Mouse (Mus musculus): ENCODE results near the gene Ankrd33. TPM values are rescaled to one million over a fixed set of nuclear protein-coding genes. Genes with fewer than 3 reads are reported as not detected.

The Ankrd33 gene
- total and polyA plus RNA-seq, 3 experiments: not detected

DNA sequence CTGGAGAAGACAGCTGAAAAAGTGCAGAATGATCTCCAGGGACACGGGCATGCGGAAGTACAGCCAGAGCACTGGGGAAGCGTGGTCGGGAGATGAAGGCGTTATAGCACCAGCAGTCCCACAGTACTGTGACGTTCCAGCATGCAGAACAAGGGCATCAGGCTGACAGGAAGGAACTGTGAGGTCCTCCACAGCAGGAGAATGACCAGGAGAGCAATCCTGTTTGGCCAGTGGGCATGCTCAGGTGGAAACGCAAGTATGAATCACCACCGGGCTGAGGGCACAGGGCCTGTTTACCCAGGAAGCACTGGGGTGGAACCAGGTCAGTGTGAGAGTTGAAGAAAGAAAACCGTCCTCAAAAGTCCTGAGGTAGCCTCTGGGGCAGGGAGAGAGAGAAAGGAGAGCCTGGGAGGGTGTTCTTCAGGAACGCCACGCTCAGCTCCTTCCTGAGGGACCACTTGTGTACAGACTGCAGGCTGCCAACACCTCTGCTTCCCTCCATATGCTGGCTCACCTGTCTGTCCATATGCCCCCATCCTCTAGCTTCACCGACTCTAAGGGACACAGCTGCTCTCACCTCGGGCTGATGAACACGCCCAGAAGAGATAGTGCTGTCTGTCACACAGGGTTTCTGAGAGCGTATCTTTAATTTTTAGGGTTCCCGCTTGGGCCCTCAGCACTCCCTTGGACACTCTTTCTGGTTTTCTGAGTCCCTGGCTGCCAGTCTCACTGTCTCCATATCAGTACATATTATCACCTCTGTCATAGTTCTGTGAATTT, 50.3 kb downstream of the Ankrd33 start (continued):
- TF ChIP-seq NRF1 (IDR thresholded peaks at IDR 0.05; ENCODE audit: insufficient read depth, low read depth, low read length, poor library complexity, severe bottlenecking): no peak
- TF ChIP-seq CHD1 (IDR thresholded peaks at IDR 0.05; ENCODE audit: low read depth, low read length): peak; percentile 74; the same call in 1 of the 2 replicates
- peak; percentile 83 for TF ChIP-seq MAZ (IDR thresholded peaks at IDR 0.05; ENCODE audit: low read depth, low read length)
- TF ChIP-seq ELF1 (IDR thresholded peaks at IDR 0.05; ENCODE audit: low read depth, low read length): peak; percentile 73; the same call in 1 of the 2 replicates
- no peak for TF ChIP-seq ZNF384 (IDR thresholded peaks at IDR 0.05; ENCODE audit: low read depth, low read length)
- TF ChIP-seq ZC3H11A (IDR thresholded peaks at IDR 0.05; ENCODE audit: low read depth, low read length): no peak
- TF ChIP-seq MEF2A (IDR thresholded peaks at IDR 0.05; ENCODE audit: extremely low read depth, insufficient replicate concordance, low read depth, low read length, poor library complexity, severe bottlenecking): no peak
- no peak for TF ChIP-seq KAT2A (conservative IDR thresholded peaks at IDR 0.05; ENCODE audit: low read depth, low read length)
- TF ChIP-seq POLR2A (IDR thresholded peaks at IDR 0.05; ENCODE audit: control insufficient read depth in 1 of 2, insufficient read depth in 1 of 2, low read depth in 1 of 2, low read length in 2 of 2, poor library complexity in 1 of 2): peak in 1 of 2 experiments; percentile 25; a peak in 1 of 4 replicates

DNA sequence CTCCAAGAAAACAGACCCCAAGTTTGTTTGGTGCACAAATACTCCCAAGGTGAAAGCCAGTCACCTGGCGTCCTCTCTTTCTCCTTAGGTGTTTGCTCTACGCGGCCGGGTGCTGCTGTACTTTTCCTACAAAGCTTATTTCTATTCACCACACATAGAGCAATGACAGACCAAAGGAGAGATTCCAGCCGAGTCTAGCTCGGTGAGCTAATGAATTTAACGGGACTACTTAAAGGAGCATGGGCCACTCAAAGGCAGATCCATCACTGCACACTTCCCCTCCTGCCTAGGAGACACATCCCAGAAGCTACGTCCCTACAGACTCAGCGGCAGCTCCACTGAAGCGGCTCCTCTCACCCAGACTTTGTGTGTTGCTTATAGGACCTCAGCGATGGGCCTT, 52.0 kb downstream of the Ankrd33 start:
- H3K4me1 ChIP-seq (ENCODE audit: control insufficient read depth in 1 of 2, insufficient read depth in 2 of 2, low read length in 2 of 2): peaks cover 50 to 51% of the 10 kb centered on the region in 2 experiments
- peaks cover 0 to 63% of the 10 kb centered on the region in 2 experiments; a peak in 2 of 4 replicates for H3K36me3 ChIP-seq (ENCODE audit: control insufficient read depth in 1 of 2, insufficient read depth in 2 of 2, low read length in 2 of 2)
- DNase-seq (ENCODE audit: low read depth, low spot score): no peak
- no peaks in the 10 kb centered on the region for H3K79me2 ChIP-seq (ENCODE audit: control insufficient read depth, insufficient read depth, low read length, poor library complexity)
- H3K9ac ChIP-seq (ENCODE audit: control insufficient read depth, low read depth, low read length, poor library complexity, severe bottlenecking): no peak overlapping the region
- no peaks in the 10 kb centered on the region for H3K27me3 ChIP-seq (ENCODE audit: control insufficient read depth in 1 of 2, insufficient read depth in 2 of 2, low read length in 2 of 2)
- H3K27ac ChIP-seq (ENCODE audit: control insufficient read depth, low read depth, low read length): no peak overlapping the region
- H3K4me3 ChIP-seq (ENCODE audit: control insufficient read depth in 1 of 2, insufficient read depth in 1 of 2, low read depth in 2 of 2, low read length in 2 of 2): no peak overlapping the region
- TF ChIP-seq ZNF384 (IDR thresholded peaks at IDR 0.05; ENCODE audit: low read depth, low read length) (no peak), MAX (IDR thresholded peaks at IDR 0.05; ENCODE audit: low read length) (no peak)
- H3K9me3 ChIP-seq (replicated peaks; ENCODE audit: insufficient read depth, low read length): no peaks in the 10 kb centered on the region

Other genes with a start within 250 kb of the Ankrd33 start
- gene Scn8a, start 245.9 kb upstream of the Ankrd33 start, total RNA-seq (2012; rRNA removed): 0.03 and 0.08 TPM in 2 replicates
- gene Scn8a, start 245.9 kb upstream of the Ankrd33 start, polyA plus RNA-seq (2012; ENCODE audit: insufficient read depth in 1 of 2, insufficient read length in 2 of 2, low read depth in 1 of 2, low replicate concordance in 2 of 2, missing spikeins in 1 of 2): under 1 TPM in 1 of 2 experiments, not detected in 1; 0.01 TPM
- gene Gm47841, start 68.4 kb upstream of the Ankrd33 start, total RNA-seq (2012; rRNA removed): not detected in 2 replicates
- gene Gm47841, start 68.4 kb upstream of the Ankrd33 start, polyA plus RNA-seq (2012; ENCODE audit: insufficient read depth in 1 of 2, insufficient read length in 2 of 2, low read depth in 1 of 2, low replicate concordance in 2 of 2, missing spikeins in 1 of 2): not detected
- not detected in 2 replicates for gene Fignl2, start 37.2 kb upstream of the Ankrd33 start, total RNA-seq (2012; rRNA removed)
- not detected for gene Fignl2, start 37.2 kb upstream of the Ankrd33 start, polyA plus RNA-seq (2012; ENCODE audit: insufficient read depth in 1 of 2, insufficient read length in 2 of 2, low read depth in 1 of 2, low replicate concordance in 2 of 2, missing spikeins in 1 of 2)
- gene Acvrl1, start 12.8 kb downstream of the Ankrd33 start, total RNA-seq (2012; rRNA removed): 0.08 TPM in 1 of 2 replicates, not detected in the other
- gene Acvrl1, start 12.8 kb downstream of the Ankrd33 start, polyA plus RNA-seq (2012; ENCODE audit: insufficient read depth in 1 of 2, insufficient read length in 2 of 2, low read depth in 1 of 2, low replicate concordance in 2 of 2, missing spikeins in 1 of 2): under 1 TPM in 1 of 2 experiments, not detected in 1; 0.18 TPM
- 9.7 and 10.4 TPM in 2 replicates for gene Acvr1b, start 58.3 kb downstream of the Ankrd33 start, total RNA-seq (2012; rRNA removed)
- gene Acvr1b, start 58.3 kb downstream of the Ankrd33 start, polyA plus RNA-seq (2012; ENCODE audit: insufficient read depth in 1 of 2, insufficient read length in 2 of 2, low read depth in 1 of 2, low replicate concordance in 2 of 2, missing spikeins in 1 of 2): 10 to 100 TPM in 1 of 2 experiments, not detected in 1; 13.2 TPM
- gene Grasp, start 108.4 kb downstream of the Ankrd33 start, total RNA-seq (2012; rRNA removed): 3.7 and 4.1 TPM in 2 replicates
- gene Grasp, start 108.4 kb downstream of the Ankrd33 start, polyA plus RNA-seq (2012; ENCODE audit: insufficient read depth in 1 of 2, insufficient read length in 2 of 2, low read depth in 1 of 2, low replicate concordance in 2 of 2, missing spikeins in 1 of 2): 1 to 10 TPM in 1 of 2 experiments, not detected in 1; 6.3 TPM
- gene Nr4a1, start 138.5 kb downstream of the Ankrd33 start, total RNA-seq (2012; rRNA removed): 1.7 and 2.0 TPM in 2 replicates
- gene Nr4a1, start 138.5 kb downstream of the Ankrd33 start, polyA plus RNA-seq (2012; ENCODE audit: insufficient read depth in 1 of 2, insufficient read length in 2 of 2, low read depth in 1 of 2, low replicate concordance in 2 of 2, missing spikeins in 1 of 2): 10 to 100 TPM in 1 of 2 experiments, not detected in 1; 12.8 TPM
- gene Atg101, start 168.5 kb downstream of the Ankrd33 start, total RNA-seq (2012; rRNA removed): 75.5 and 90.3 TPM in 2 replicates
- gene Atg101, start 168.5 kb downstream of the Ankrd33 start, polyA plus RNA-seq (2012; ENCODE audit: insufficient read depth in 1 of 2, insufficient read length in 2 of 2, low read depth in 1 of 2, low replicate concordance in 2 of 2, missing spikeins in 1 of 2): 10 to 100 TPM in 1 of 2 experiments, not detected in 1; 75.2 TPM
- 0.07 and 0.12 TPM in 2 replicates for gene 6030408B16Rik, start 177.5 kb downstream of the Ankrd33 start, total RNA-seq (2012; rRNA removed)
- gene 6030408B16Rik, start 177.5 kb downstream of the Ankrd33 start, polyA plus RNA-seq (2012; ENCODE audit: insufficient read depth in 1 of 2, insufficient read length in 2 of 2, low read depth in 1 of 2, low replicate concordance in 2 of 2, missing spikeins in 1 of 2): under 1 TPM in 1 of 2 experiments, not detected in 1; 0.18 TPM